Mouse (Mus musculus) cerebellum, adult 2 months (tissue): Measurements from ENCODE around the gene Hspa12a.

Source experiments
- CTCF ChIP-seq: fragments of 200-500 bp; IDR thresholded peaks from 2 replicates; pipeline ENCODE4 v1.5.1; 2011; ENCODE audit warnings: low read depth, mild to moderate bottlenecking, control low read depth, low read length, moderate library complexity, borderline replicate concordance; ENCODE audit not compliant: insufficient read depth
- POLR2A ChIP-seq: fragments of 200-500 bp; IDR thresholded peaks from 2 replicates; pipeline ENCODE4 v1.6.1; 2011; ENCODE audit warnings: low read length, control low read depth, borderline replicate concordance; ENCODE audit not compliant: insufficient read depth

GRCm38 (mm10) chr19:58945959-58946358 is 2.5 kb upstream of the Hspa12a start:
- TF ChIP-seq CTCF (no peak), POLR2A (no peak)
